Mouse (Mus musculus) kidney, postnatal 0 days (tissue): ENCODE measurements around the gene Arid1b. TPM values are rescaled to one million over a fixed set of nuclear protein-coding genes. Genes with fewer than 3 reads are reported as not detected.

ENCODE experiments used
- ATAC-seq: fragments of 200-750 bp; cut with Nextera tagmentation; replicated peaks from 2 replicates; pipeline ENCODE4 v1.8.0; 2017; ENCODE audit warnings: low read depth, moderate number of reproducible peaks, moderate TSS enrichment, moderate library complexity; ENCODE audit not compliant: low FRiP score
- DNase-seq: peaks from one replicate; pipeline ENCODE4 v3.0.0-alpha.2; 2016; ENCODE audit warnings: low spot score
- H3K27ac ChIP-seq: fragments of 300-500 bp; sonication (generic); 2 replicates; pipeline ENCODE4 v1.5.1; 2014; ENCODE audit warnings: mild to moderate bottlenecking
- H3K27me3 ChIP-seq: fragments of 300-500 bp; sonication (generic); 2 replicates; pipeline ENCODE4 v1.6.1; 2014; ENCODE audit warnings: low read length, mixed read lengths; ENCODE audit not compliant: insufficient read depth
- H3K36me3 ChIP-seq: fragments of 300-500 bp; sonication (generic); 2 replicates; pipeline ENCODE4 v1.6.1; 2014; ENCODE audit warnings: low read length, mixed read lengths; ENCODE audit not compliant: insufficient read depth
- H3K4me1 ChIP-seq: fragments of 300-500 bp; sonication (generic); replicated peaks from 2 replicates; pipeline ENCODE4 v1.6.1; 2014; ENCODE audit warnings: antibody characterized with exemption, low read length, mixed read lengths; ENCODE audit not compliant: insufficient read depth
- H3K4me2 ChIP-seq: fragments of 300-500 bp; sonication (generic); 2 replicates; pipeline ENCODE4 v1.6.1; 2014; ENCODE audit warnings: mild to moderate bottlenecking, low read length, moderate library complexity, mixed read lengths
- H3K4me3 ChIP-seq: fragments of 300-500 bp; sonication (generic); replicated peaks from 2 replicates; pipeline ENCODE4 v1.5.1; 2014; ENCODE audit warnings: low read depth, low read length
- H3K9ac ChIP-seq: fragments of 300-500 bp; sonication (generic); 2 replicates; pipeline ENCODE4 v1.6.1; 2014; ENCODE audit warnings: low read depth, low read length
- H3K9me3 ChIP-seq: fragments of 300-500 bp; sonication (generic); replicated peaks from 2 replicates; pipeline ENCODE4 v1.6.1; 2016; ENCODE audit warnings: low read length, inconsistent platforms, mixed read lengths
- CTCF ChIP-seq: IDR thresholded peaks from 2 replicates; pipeline ENCODE4 v1.5.1; 2016; ENCODE audit warnings: antibody characterized with exemption, low read depth, mild to moderate bottlenecking, moderate library complexity
- WGBS: fragments of 180-500 bp; shearing (Covaris S2); extraction: QIAGEN DNeasy Blood & Tissue Kit; methylation state at CpG from one replicate; pipeline ENCODE4 v1.1.7; 2014; 5-methylcytosine and 5-hydroxymethylcytosine counted together
- polyA plus RNA-seq: library from polyadenylated mRNA; unstranded; fragments of >200 nt; fragmentation: Nextera tagmentation; extraction: Ambion mirVana; gene quantifications from 2 replicates; pipeline ENCODE4 v1.2.1, GENCODE M21; 2015

Arid1b gene
- polyA plus RNA-seq, 1 experiment from 2014 or later: 9.2 TPM

DNA sequence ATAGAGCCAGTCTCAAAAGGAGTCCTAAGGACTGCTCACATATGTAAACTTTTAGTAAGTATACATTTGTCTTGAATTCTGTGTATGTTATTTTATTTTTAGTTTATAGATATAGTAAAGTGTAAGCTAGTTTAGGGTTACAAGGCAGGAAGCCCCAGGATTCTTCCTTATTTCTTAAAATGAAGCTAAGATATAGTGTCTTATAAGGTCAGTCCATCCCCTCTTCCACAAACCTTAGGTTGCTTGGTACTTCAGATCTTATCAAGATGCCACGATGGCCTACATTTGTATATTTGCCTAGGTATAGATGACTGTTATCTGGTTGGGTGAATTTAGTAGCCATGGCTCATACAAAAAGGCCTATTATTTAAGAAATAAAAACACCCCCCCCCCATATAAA, 5.1 kb downstream of the Arid1b start:
- Histone ChIP-seq H3K27ac (no peak overlapping the region), H3K27me3 (no peaks in the 10 kb centered on the region), H3K4me2 (no peak overlapping the region), H3K4me3 (no peak overlapping the region), H3K4me1 (peaks cover 28% of the 10 kb centered on the region), H3K36me3 (no peaks in the 10 kb centered on the region), H3K9ac (no peak overlapping the region), H3K9me3 (no peaks in the 10 kb centered on the region)
- 81% methylated on average over 1 of the region's 1 CpGs for WGBS
- TF ChIP-seq CTCF: no peak
- DNase-seq: no peak
- no peak for ATAC-seq

DNA sequence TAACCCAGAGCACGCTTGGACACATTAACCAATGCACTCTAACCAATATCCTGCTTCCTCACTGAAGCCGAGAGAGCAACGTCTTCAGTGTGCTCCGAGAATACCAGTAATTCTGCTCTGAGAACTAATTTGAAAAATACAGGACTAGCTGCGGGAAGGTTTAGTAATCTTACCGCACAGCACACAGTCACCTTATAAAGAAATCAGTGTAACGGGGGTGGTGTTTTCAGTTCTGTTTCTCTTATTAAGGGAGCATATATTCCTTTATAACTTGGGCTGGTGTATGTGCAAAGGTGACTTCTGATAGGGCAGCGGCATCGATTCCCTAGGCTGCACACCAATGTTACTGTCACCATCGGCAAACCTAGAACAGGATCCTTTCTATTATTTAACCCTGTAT, 5.9 kb downstream of the Arid1b start:
- H3K9me3 ChIP-seq: no peaks in the 10 kb centered on the region
- 46% methylated on average over 10 of the region's 10 CpGs for WGBS
- ATAC-seq (no peak), DNase-seq (no peak)
- H3K27ac ChIP-seq: no peak overlapping the region
- H3K4me2 ChIP-seq: peak overlapping the region; percentile 38
- H3K4me1 ChIP-seq: peaks cover 35% of the 10 kb centered on the region
- no peaks in the 10 kb centered on the region for H3K36me3 ChIP-seq
- H3K27me3 ChIP-seq: no peaks in the 10 kb centered on the region
- no peak overlapping the region for H3K4me3 ChIP-seq
- no peak for TF ChIP-seq CTCF
- no peak overlapping the region for H3K9ac ChIP-seq

DNA sequence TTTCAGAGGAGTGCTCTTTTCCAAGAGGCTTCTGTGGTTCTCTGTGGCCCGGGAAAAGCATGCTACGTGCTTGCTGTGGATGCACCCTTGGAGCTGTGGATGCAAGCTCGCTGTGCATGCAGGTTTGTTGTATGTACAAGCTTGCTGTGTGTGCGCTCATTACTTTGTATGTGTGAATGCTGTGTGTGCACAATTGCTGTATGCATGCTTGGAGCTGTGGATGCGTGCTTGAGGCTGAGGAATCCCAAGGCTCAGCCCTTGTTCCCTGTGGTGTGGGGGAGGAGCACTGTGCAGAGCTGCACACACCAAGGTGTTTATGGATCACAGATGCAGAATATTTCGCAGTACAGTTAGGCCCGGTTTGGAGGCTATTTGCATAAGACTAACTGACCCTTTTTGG, 6.7 kb downstream of the Arid1b start:
- H3K27ac ChIP-seq: no peak overlapping the region
- H3K9me3 ChIP-seq: no peaks in the 10 kb centered on the region
- H3K4me1 ChIP-seq: peaks cover 42% of the 10 kb centered on the region
- H3K27me3 ChIP-seq: no peaks in the 10 kb centered on the region
- 55% methylated on average over 7 of the region's 7 CpGs for WGBS
- no peak overlapping the region for H3K4me3 ChIP-seq
- no peaks in the 10 kb centered on the region for H3K36me3 ChIP-seq
- H3K9ac ChIP-seq: no peak overlapping the region
- no peak for TF ChIP-seq CTCF
- ATAC-seq (no peak), DNase-seq (no peak)
- no peak overlapping the region for H3K4me2 ChIP-seq

DNA sequence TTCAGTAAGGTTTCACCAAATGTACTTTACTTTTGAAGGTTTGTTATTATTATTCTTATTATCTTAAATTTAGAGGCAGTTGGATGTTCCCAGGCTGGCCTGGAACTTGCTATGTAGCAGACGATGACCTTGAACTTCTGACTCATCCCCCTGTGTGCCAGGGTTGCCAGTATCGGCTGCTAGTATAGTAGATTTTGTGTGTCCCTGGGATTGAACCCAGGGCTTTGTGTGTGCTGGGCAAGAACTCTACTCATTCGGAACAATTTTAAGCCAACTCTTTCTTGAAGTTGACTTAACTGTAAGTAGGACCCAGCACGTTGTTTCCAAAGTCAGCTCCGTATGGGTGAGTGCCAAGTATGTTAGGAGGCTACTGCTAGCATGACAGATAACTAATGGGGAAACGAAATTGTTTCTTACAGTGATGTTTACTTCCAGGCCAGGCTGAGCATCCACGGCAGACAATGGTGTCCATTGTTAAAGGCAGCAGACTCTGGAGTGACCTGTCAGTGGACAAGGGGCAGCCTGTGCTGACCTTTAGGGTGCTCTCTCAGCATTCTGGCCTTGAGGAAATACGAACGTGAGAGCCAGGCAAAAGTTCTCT, 7.5 kb downstream of the Arid1b start:
- no peak for DNase-seq
- peaks cover 47% of the 10 kb centered on the region for H3K4me1 ChIP-seq
- H3K27me3 ChIP-seq: no peaks in the 10 kb centered on the region
- H3K9ac ChIP-seq: no peak overlapping the region
- ATAC-seq: no peak; the same call in 1 of the 2 replicates
- no peak for TF ChIP-seq CTCF
- H3K4me3 ChIP-seq: no peak overlapping the region
- 44% methylated on average over 9 of the region's 9 CpGs for WGBS
- H3K9me3 ChIP-seq: no peaks in the 10 kb centered on the region
- H3K4me2 ChIP-seq: no peak overlapping the region
- no peak overlapping the region for H3K27ac ChIP-seq
- no peaks in the 10 kb centered on the region for H3K36me3 ChIP-seq

DNA sequence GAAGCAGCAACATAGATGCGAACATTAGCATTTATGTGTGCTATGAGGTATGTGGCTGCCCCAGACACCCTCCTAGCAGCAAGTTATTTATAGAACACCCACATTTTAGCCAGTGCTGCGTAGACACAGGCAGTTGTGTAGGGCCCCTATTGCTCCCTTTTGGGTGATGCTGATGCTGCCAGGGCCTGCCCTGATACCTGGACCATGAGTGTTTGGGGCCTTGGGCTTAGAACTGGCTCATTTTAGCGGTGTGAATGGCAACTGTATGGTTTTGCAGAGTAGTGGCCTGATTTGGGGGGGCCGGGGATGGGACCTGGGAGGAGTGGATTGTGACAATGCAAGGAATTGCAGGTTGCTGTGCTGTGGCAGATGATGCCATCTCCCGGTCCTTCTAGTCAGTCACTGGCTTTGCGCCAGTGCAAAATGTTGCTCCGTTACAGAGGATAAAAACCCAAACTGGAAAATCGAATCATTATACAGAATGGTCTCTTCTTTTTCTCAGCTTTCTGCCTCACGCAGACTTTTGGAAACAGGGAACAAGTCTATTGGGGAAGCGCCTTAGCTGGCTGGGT, 8.9 kb downstream of the Arid1b start:
- Histone ChIP-seq H3K4me3 (no peak overlapping the region), H3K9me3 (no peaks in the 10 kb centered on the region), H3K27me3 (no peaks in the 10 kb centered on the region), H3K9ac (no peak overlapping the region), H3K27ac (no peak overlapping the region), H3K36me3 (no peaks in the 10 kb centered on the region), H3K4me2 (no peak overlapping the region), H3K4me1 (peaks cover 52% of the 10 kb centered on the region)
- ATAC-seq (no peak), DNase-seq (no peak)
- WGBS: 74% methylated on average over 10 of the region's 10 CpGs
- no peak for TF ChIP-seq CTCF

DNA sequence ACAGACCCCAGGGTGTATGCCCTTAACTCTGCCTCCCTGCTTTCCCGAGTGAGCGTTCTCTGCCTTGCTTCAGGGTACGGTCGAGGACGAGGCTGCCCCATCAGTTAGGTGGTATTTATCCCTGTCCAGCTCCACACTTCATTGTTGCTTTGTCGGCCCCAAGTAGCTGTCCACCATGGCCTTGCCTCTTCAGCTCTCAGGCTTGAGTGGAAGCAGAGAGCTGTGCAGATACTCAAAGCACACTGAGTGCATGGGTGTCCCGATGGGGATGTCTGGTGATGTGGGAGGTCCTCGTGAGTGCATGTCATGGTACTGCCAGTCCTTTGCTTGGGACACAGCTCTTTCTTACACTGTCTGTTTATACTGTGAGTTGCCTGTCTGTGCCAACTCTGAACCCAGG, 10.1 kb downstream of the Arid1b start:
- Histone ChIP-seq H3K9me3 (no peaks in the 10 kb centered on the region), H3K4me3 (no peak overlapping the region), H3K27me3 (no peaks in the 10 kb centered on the region), H3K4me1 (peaks cover 64% of the 10 kb centered on the region), H3K9ac (no peak overlapping the region), H3K4me2 (0 out of 2 replicates have a peak overlapping the region, but pooled peaks have one; percentile 15), H3K27ac (no peak overlapping the region), H3K36me3 (no peaks in the 10 kb centered on the region)
- no peak for DNase-seq
- no peak for TF ChIP-seq CTCF
- ATAC-seq: no peak
- 35% methylated on average over 8 of the region's 8 CpGs for WGBS

DNA sequence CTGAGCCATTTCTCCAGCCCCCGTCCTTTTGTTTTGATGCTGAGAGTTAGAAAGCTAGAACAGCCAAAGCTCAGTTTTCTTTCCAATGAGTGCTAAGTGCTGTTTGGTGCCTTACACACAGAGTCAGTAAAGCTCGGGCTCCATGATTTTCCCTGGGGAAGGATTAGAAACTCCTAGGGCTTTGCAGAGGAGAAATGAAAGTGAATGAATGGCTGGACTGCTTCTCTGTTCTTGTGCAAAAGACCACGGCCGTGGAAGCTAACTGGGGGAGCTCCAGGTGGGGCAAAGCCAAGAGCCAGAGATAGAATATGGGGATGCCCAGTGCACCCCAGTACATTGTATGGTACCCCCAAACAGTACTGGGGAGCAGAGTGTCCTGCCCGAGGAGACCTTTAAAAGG, 10.6 kb downstream of the Arid1b start:
- 44% methylated on average over 5 of the region's 5 CpGs for WGBS
- 0 out of 2 replicates have a peak overlapping the region, but pooled peaks have one; percentile 15 for H3K4me2 ChIP-seq
- no peak overlapping the region for H3K27ac ChIP-seq

More for the DNA sequence above, 10.6 kb downstream of the Arid1b start:
- no peak for TF ChIP-seq CTCF
- ATAC-seq (no peak), DNase-seq (no peak)
- Histone ChIP-seq H3K4me1 (peaks cover 69% of the 10 kb centered on the region), H3K36me3 (no peaks in the 10 kb centered on the region), H3K9ac (no peak overlapping the region), H3K4me3 (no peak overlapping the region), H3K9me3 (no peaks in the 10 kb centered on the region), H3K27me3 (no peaks in the 10 kb centered on the region)
